Mouse (Mus musculus): Measurements from ENCODE around the gene Klk7. TPM values are rescaled to one million over a fixed set of nuclear protein-coding genes. Genes with fewer than 3 reads are reported as not detected.

Klk7 gene
- polyA plus RNA-seq, 1 experiment from 2014 or later, result not detected

GRCm38 (mm10) chr7:43778176-43778970, 32.7 kb upstream of the Klk7 start:
- H3K27ac ChIP-seq, result no peak overlapping the region
- no peaks in the 10 kb centered on the region for H3K36me3 ChIP-seq
- no peak overlapping the region for H3K4me3 ChIP-seq
- H3K4me2 ChIP-seq (replicated peaks), result no peak overlapping the region
- no peak overlapping the region for H3K9ac ChIP-seq
- H3K27me3 ChIP-seq, result peaks cover 5% of the 10 kb centered on the region
- peaks cover 7% of the 10 kb centered on the region for H3K4me1 ChIP-seq
- no peaks in the 10 kb centered on the region for H3K9me3 ChIP-seq (replicated peaks)
- no peak for ATAC-seq (ENCODE audit: low FRiP score)
- 90% methylated on average over 10 of the region's 10 CpGs for WGBS

DNA sequence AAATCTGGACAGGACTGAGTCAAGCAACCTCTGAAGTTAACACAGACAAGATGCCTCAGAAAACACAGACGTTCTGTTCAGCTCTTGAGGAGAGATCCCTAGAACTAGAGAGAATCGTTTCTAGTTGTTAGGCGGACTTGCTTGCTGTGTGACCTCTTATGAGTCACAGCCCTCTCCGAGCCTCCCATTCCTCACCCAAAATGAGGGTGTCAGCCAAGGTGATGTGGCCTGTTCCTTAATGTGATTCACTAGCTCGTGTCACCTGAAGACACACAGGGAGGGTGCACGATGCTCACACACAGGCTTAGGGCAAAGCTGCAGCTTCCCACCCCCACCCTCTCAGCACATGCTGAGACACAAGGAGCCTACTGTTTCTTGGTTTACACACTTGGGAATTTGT, 30.9 kb upstream of the Klk7 start:
- ATAC-seq (ENCODE audit: low FRiP score), result no peak
- H3K4me3 ChIP-seq, result no peak overlapping the region
- H3K36me3 ChIP-seq, result no peaks in the 10 kb centered on the region
- H3K9ac ChIP-seq, result no peak overlapping the region
- H3K4me1 ChIP-seq, result peaks cover 7% of the 10 kb centered on the region
- no peaks in the 10 kb centered on the region for H3K9me3 ChIP-seq (replicated peaks)
- no peak overlapping the region for H3K4me2 ChIP-seq (replicated peaks)
- no peak overlapping the region for H3K27ac ChIP-seq
- peaks cover 13% of the 10 kb centered on the region for H3K27me3 ChIP-seq
- WGBS, result 67% methylated on average over 6 of the region's 6 CpGs

- Histone ChIP-seq H3K36me3 (no peaks in the 10 kb centered on the region), H3K4me1 (peaks cover 7% of the 10 kb centered on the region), H3K4me3 (no peak within 1 kb of the TSS), H3K4me2 (replicated peaks) (no peak within 1 kb of the TSS), H3K9me3 (replicated peaks) (no peaks in the 10 kb centered on the region), H3K27me3 (peaks cover 13% of the 10 kb centered on the region), H3K9ac (no peak within 1 kb of the TSS), H3K27ac (no peak within 1 kb of the TSS)
- no peak for ATAC-seq (ENCODE audit: low FRiP score)
- 58% methylated on average over 5 of the region's 5 CpGs for WGBS
Measured at GRCm38 (mm10) chr7:43780746-43781145, 30.3 kb upstream of the Klk7 start, which contains the start of gene Klk10. Klk10 (plus strand) TSS chr7:43781035.

GRCm38 (mm10) chr7:43781541-43781940, 29.6 kb upstream of the Klk7 start:
- Histone ChIP-seq H3K27ac (no peak overlapping the region), H3K36me3 (no peaks in the 10 kb centered on the region), H3K4me2 (replicated peaks) (no peak overlapping the region), H3K4me1 (peaks cover 7% of the 10 kb centered on the region), H3K9me3 (replicated peaks) (no peaks in the 10 kb centered on the region), H3K4me3 (no peak overlapping the region), H3K9ac (no peak overlapping the region), H3K27me3 (peaks cover 13% of the 10 kb centered on the region)
- ATAC-seq (ENCODE audit: low FRiP score), result no peak
- 86% methylated on average over 11 of the region's 11 CpGs for WGBS

GRCm38 (mm10) chr7:43782275-43783265, 28.5 kb upstream of the Klk7 start:
- Histone ChIP-seq H3K4me3 (peak overlapping the region; percentile 27), H3K9ac (peak overlapping the region; percentile 56; the same call in 1 of the 2 replicates), H3K27me3 (peaks cover 13% of the 10 kb centered on the region), H3K9me3 (replicated peaks) (no peaks in the 10 kb centered on the region), H3K4me2 (replicated peaks) (peak overlapping the region; percentile 68), H3K36me3 (no peaks in the 10 kb centered on the region), H3K4me1 (peaks cover 7% of the 10 kb centered on the region), H3K27ac (no peak overlapping the region)
- ATAC-seq (ENCODE audit: low FRiP score), result peak; percentile 77
- 9% methylated on average over 36 of the region's 36 CpGs for WGBS

DNA sequence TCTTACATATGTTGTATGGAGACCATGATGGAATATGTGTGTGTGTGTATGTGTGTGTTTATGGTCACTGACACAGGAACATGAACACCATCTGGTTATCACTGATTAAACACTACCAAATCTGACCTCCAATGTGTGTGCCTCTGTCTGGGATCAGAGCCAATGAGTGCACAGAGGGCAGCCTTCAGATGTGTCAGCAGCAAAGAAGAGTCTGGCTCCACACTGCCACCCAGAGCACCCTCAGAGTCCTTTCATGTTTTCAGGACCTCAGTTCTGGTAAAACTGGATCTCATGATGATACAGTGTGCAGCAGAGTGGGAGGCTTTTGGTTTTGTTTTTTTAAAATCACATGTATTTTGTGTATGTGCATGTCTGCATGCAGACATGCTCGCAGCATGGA, 25.8 kb upstream of the Klk7 start:
- no peak overlapping the region for H3K9ac ChIP-seq
- WGBS, result 92% methylated on average over 1 of the region's 1 CpGs
- H3K27me3 ChIP-seq, result peaks cover 13% of the 10 kb centered on the region
- H3K27ac ChIP-seq, result no peak overlapping the region
- no peak overlapping the region for H3K4me3 ChIP-seq
- ATAC-seq (ENCODE audit: low FRiP score), result no peak
- H3K4me1 ChIP-seq, result peaks cover 7% of the 10 kb centered on the region
- no peaks in the 10 kb centered on the region for H3K9me3 ChIP-seq (replicated peaks)
- no peaks in the 10 kb centered on the region for H3K36me3 ChIP-seq
- H3K4me2 ChIP-seq (replicated peaks), result no peak overlapping the region

GRCm38 (mm10) chr7:43788096-43788495, 23.0 kb upstream of the Klk7 start:
- Histone ChIP-seq H3K27me3 (peaks cover 11% of the 10 kb centered on the region), H3K9me3 (replicated peaks) (no peaks in the 10 kb centered on the region), H3K4me3 (no peak overlapping the region), H3K27ac (no peak overlapping the region), H3K4me1 (no peaks in the 10 kb centered on the region), H3K9ac (no peak overlapping the region), H3K36me3 (no peaks in the 10 kb centered on the region), H3K4me2 (replicated peaks) (no peak overlapping the region)
- WGBS, result 73% methylated on average over 3 of the region's 3 CpGs
- ATAC-seq (ENCODE audit: low FRiP score), result no peak

GRCm38 (mm10) chr7:43789295-43789694, 21.8 kb upstream of the Klk7 start:
- 0 out of 2 replicates have a peak, but pooled peaks cover under 1% of the 10 kb centered on the region for H3K27me3 ChIP-seq

DNA sequence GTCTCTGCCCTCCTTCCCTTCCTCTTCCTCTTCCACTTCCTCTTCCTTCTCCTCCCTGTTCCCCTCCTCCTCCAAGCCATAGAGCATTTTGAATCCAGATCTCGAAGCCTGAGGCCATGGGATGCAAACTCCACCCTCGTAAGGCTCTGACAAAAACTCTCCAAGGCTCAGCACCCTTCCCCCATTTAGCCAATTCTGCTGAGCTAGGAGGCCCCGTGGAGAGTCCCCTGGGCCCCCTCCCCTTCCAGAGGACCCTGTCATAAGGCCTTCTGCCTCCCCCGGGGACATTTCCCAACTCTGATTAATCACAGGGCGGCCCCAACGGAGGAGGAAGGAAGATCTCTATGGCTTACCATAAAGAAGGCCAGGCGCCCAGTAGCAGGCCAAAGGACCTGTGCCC, 19.5 kb upstream of the Klk7 start, which contains the start of gene Klk9:
TSS of gene Klk9 (plus strand) at position 301 of the 400 bp plus-strand sequence.
- Histone ChIP-seq H3K27ac (no peak within 1 kb of the TSS), H3K27me3 (peaks cover 16% of the 10 kb centered on the region), H3K9me3 (replicated peaks) (no peaks in the 10 kb centered on the region), H3K9ac (no peak within 1 kb of the TSS), H3K36me3 (no peaks in the 10 kb centered on the region), H3K4me3 (no peak within 1 kb of the TSS), H3K4me1 (0 out of 2 replicates have a peak, but pooled peaks cover 4% of the 10 kb centered on the region), H3K4me2 (replicated peaks) (no peak within 1 kb of the TSS)
- WGBS, result 70% methylated on average over 7 of the region's 7 CpGs
- ATAC-seq (ENCODE audit: low FRiP score), result no peak

More at GRCm38 (mm10) chr7:43789295-43789694, 21.8 kb upstream of the Klk7 start:
- ATAC-seq (ENCODE audit: low FRiP score), result no peak
- H3K9ac ChIP-seq, result no peak overlapping the region
- H3K27ac ChIP-seq, result no peak overlapping the region
- WGBS, result 69% methylated on average over 2 of the region's 2 CpGs
- H3K9me3 ChIP-seq (replicated peaks), result no peaks in the 10 kb centered on the region
- no peak overlapping the region for H3K4me2 ChIP-seq (replicated peaks)
- H3K4me1 ChIP-seq, result no peaks in the 10 kb centered on the region
- no peaks in the 10 kb centered on the region for H3K36me3 ChIP-seq
- no peak overlapping the region for H3K4me3 ChIP-seq

DNA sequence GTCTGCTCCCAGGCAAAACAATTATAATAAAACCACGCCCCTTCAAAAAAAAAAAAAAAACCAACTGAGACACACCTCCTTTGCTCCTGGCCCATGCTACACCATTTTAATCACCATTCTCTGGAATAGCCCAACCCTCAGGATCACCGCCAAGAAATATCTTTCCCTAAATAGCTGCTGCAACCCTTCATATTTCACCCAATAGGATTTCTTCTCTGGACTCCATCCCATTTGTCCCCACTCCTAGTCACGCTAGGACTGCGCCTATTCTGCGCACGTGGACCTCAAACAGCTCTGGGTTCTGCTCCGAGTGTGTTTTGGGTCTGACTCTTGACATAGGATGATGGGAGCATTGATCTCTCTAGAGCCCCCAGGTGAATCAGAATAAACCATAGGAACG, 14.7 kb upstream of the Klk7 start:
- no peaks in the 10 kb centered on the region for H3K36me3 ChIP-seq
- H3K27ac ChIP-seq, result no peak overlapping the region
- no peak for ATAC-seq (ENCODE audit: low FRiP score)
- no peak overlapping the region for H3K9ac ChIP-seq
- peak overlapping the region; percentile 36; the same call in 1 of the 2 replicates for H3K4me3 ChIP-seq
- 8% methylated on average over 8 of the region's 8 CpGs for WGBS
- no peaks in the 10 kb centered on the region for H3K9me3 ChIP-seq (replicated peaks)
- H3K4me1 ChIP-seq, result 0 out of 2 replicates have a peak, but pooled peaks cover 9% of the 10 kb centered on the region
- peak overlapping the region; percentile 59 for H3K4me2 ChIP-seq (replicated peaks)
- H3K27me3 ChIP-seq, result peaks cover 40% of the 10 kb centered on the region

DNA sequence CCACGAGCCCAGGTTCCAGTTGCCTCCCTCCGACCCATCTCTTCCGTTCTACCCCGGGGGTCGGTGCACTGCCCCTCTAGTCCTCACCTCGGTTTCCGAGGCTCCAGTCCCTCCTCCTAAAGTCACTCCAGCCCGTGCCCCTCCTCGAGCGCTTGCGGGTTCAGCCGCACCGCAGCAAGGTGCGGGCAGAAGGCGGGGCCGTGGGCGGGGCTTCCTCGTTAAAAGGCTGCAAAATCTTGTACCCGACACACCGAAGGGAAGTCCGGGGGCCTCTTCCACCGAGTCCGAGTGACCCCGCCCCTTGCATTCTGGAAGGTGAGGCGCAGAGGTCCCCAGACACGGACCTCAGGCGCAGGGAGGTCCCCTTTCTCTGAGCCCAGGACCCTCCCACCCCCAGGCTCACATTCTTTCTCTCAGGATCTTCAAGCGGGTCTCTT, 13.7 kb upstream of the Klk7 start, which contains the start of gene Klk8:
TSS of gene Klk8 (plus strand) at position 245 of the 437 bp plus-strand sequence.
- H3K36me3 ChIP-seq, result no peaks in the 10 kb centered on the region
- 0 out of 2 replicates have a peak, but pooled peaks cover 9% of the 10 kb centered on the region for H3K4me1 ChIP-seq
- peak within 1 kb of the TSS; percentile 27 for H3K9ac ChIP-seq
- no peaks in the 10 kb centered on the region for H3K9me3 ChIP-seq (replicated peaks)
- 0 out of 2 replicates have a peak, but pooled peaks have one; percentile 39 for ATAC-seq (ENCODE audit: low FRiP score)
- peaks cover 40% of the 10 kb centered on the region for H3K27me3 ChIP-seq
- under 1% methylated on average over 28 of the region's 28 CpGs for WGBS
- H3K4me3 ChIP-seq, result peak within 1 kb of the TSS; percentile 36
- H3K27ac ChIP-seq, result no peak within 1 kb of the TSS
- peak within 1 kb of the TSS; percentile 59 for H3K4me2 ChIP-seq (replicated peaks)

Measured in hindbrain, embryonic 12.5 days (tissue).